Mouse (Mus musculus): ENCODE results near the gene Asphd2. TPM values are rescaled to one million over a fixed set of nuclear protein-coding genes. Genes with fewer than 3 reads are reported as not detected.
"Not testable (repeated sequence)": the region's sequence is repeated elsewhere in the genome, so short reads cannot be mapped to it uniquely, and the experiment has no call there.

Asphd2 gene
- total RNA-seq (2021): 100 to 1,000 TPM; 203 to 211 TPM

- DNase-seq: peak; percentile 83 to 86
These were observed at the start of gene Asphd2 for GRCm38 (mm10) chr5:112394779-112395443. Gene Asphd2, minus strand, starts transcription at chr5:112394866.

GRCm38 (mm10) chr5:112438535-112438934, 43.9 kb upstream of the Asphd2 start:
- DNase-seq: no peak

- peak; percentile 80 to 83 for DNase-seq
These were observed 38.3 kb upstream of the Asphd2 start for GRCm38 (mm10) chr5:112433004-112433403.

GRCm38 (mm10) chr5:112432033-112432432, 37.4 kb upstream of the Asphd2 start:
- DNase-seq: peak; percentile 56 to 61

- DNase-seq: no peak
These were observed 36.6 kb upstream of the Asphd2 start for GRCm38 (mm10) chr5:112431120-112431775.

- DNase-seq: peak; percentile 69 to 76
These were observed 34.3 kb upstream of the Asphd2 start for GRCm38 (mm10) chr5:112428944-112429343.

GRCm38 (mm10) chr5:112427283-112427682, 32.6 kb upstream of the Asphd2 start:
- DNase-seq: peak in 1 of 2 experiments; percentile 57

- DNase-seq: no peak
These were observed 32.0 kb upstream of the Asphd2 start for GRCm38 (mm10) chr5:112426635-112427034.

- no peak for DNase-seq
These were observed 24.9 kb upstream of the Asphd2 start for GRCm38 (mm10) chr5:112419535-112419934.

GRCm38 (mm10) chr5:112418023-112418422, 23.4 kb upstream of the Asphd2 start:
- no peak for DNase-seq

- no peak for DNase-seq
These were observed 22.0 kb upstream of the Asphd2 start for GRCm38 (mm10) chr5:112416673-112417072.

GRCm38 (mm10) chr5:112412781-112413180, 18.1 kb upstream of the Asphd2 start:
- not testable (repeated sequence) for DNase-seq

- DNase-seq: peak; percentile 61 to 62
These were observed 17.1 kb upstream of the Asphd2 start for GRCm38 (mm10) chr5:112411514-112412335.

- no peak for DNase-seq
These were observed 16.4 kb upstream of the Asphd2 start for GRCm38 (mm10) chr5:112411072-112411471.

- DNase-seq: no peak
These were observed 14.6 kb upstream of the Asphd2 start for GRCm38 (mm10) chr5:112409274-112409673.

GRCm38 (mm10) chr5:112406017-112406416, 11.4 kb upstream of the Asphd2 start:
- DNase-seq: no peak

- no peak for DNase-seq
These were observed 7.8 kb upstream of the Asphd2 start for GRCm38 (mm10) chr5:112402437-112402836.

- DNase-seq: no peak
These were observed 4.6 kb upstream of the Asphd2 start for GRCm38 (mm10) chr5:112399284-112399683.

- DNase-seq: no peak
These were observed 1.4 kb upstream of the Asphd2 start for GRCm38 (mm10) chr5:112396066-112396465.

- no peak for DNase-seq
These were observed 277 bp downstream of the Asphd2 start for GRCm38 (mm10) chr5:112394415-112394763.

GRCm38 (mm10) chr5:112393741-112394414, 788 bp downstream of the Asphd2 start:
- DNase-seq: no peak

- peak in 1 of 2 experiments; percentile 60 for DNase-seq
These were observed 2.9 kb downstream of the Asphd2 start for GRCm38 (mm10) chr5:112391676-112392323.

All from layer of hippocampus, postnatal 36 days (tissue).